Mouse (Mus musculus) heart, embryonic 13.5 days (tissue): ENCODE results near the gene Utp3. TPM values are rescaled to one million over a fixed set of nuclear protein-coding genes. Genes with fewer than 3 reads are reported as not detected.

Source experiments
- ATAC-seq: fragments of 200-750 bp; cut with Nextera tagmentation; 2 replicates; pipeline ENCODE4 v1.8.0; 2017; ENCODE audit warnings: moderate TSS enrichment; ENCODE audit not compliant: insufficient number of reproducible peaks, low FRiP score, low TSS enrichment; ENCODE audit errors: extremely low read depth
- H3K27ac ChIP-seq: fragments of 300-500 bp; sonication (generic); replicated peaks from 2 replicates; pipeline ENCODE4 v1.5.1; 2015; ENCODE audit warnings: moderate library complexity, mild to moderate bottlenecking, inconsistent platforms
- H3K27me3 ChIP-seq: fragments of 300-500 bp; sonication (generic); replicated peaks from 2 replicates; pipeline ENCODE4 v1.6.1; 2015; ENCODE audit warnings: mild to moderate bottlenecking, inconsistent platforms
- H3K36me3 ChIP-seq: fragments of 300-500 bp; sonication (generic); 2 replicates; pipeline ENCODE4 v1.6.1; 2015; ENCODE audit warnings: mild to moderate bottlenecking, inconsistent platforms
- H3K4me1 ChIP-seq: fragments of 300-500 bp; sonication (generic); 2 replicates; pipeline ENCODE4 v1.6.1; 2015; ENCODE audit warnings: inconsistent platforms
- H3K4me2 ChIP-seq: fragments of 300-500 bp; sonication (generic); 2 replicates; pipeline ENCODE4 v1.6.1; 2015; ENCODE audit warnings: inconsistent platforms, mild to moderate bottlenecking, moderate library complexity
- H3K4me3 ChIP-seq: fragments of 300-500 bp; sonication (generic); 2 replicates; pipeline ENCODE4 v1.5.1; 2015; ENCODE audit warnings: moderate library complexity, mild to moderate bottlenecking, inconsistent platforms
- H3K9ac ChIP-seq: fragments of 300-500 bp; sonication (generic); 2 replicates; pipeline ENCODE4 v1.6.1; 2015; ENCODE audit warnings: inconsistent platforms, mild to moderate bottlenecking, moderate library complexity
- H3K9me3 ChIP-seq: fragments of 300-500 bp; sonication (generic); 2 replicates; pipeline ENCODE4 v1.6.1; 2016; ENCODE audit warnings: inconsistent platforms
- WGBS: fragments of 180-500 bp; shearing (Covaris S2); methylation state at CpG from one replicate; pipeline ENCODE4 v1.1.7; 2015; ENCODE audit warnings: mixed read lengths; 5-methylcytosine and 5-hydroxymethylcytosine counted together
- polyA plus RNA-seq: library from polyadenylated mRNA; unstranded; fragments of >200 nt; fragmentation: Nextera tagmentation; extraction: Ambion mirVana; gene quantifications from 2 replicates; pipeline ENCODE4 v1.2.1, GENCODE M21; 2015

Gene Utp3
- polyA plus RNA-seq, 1 experiment from 2014 or later, result 44.0 TPM

DNA sequence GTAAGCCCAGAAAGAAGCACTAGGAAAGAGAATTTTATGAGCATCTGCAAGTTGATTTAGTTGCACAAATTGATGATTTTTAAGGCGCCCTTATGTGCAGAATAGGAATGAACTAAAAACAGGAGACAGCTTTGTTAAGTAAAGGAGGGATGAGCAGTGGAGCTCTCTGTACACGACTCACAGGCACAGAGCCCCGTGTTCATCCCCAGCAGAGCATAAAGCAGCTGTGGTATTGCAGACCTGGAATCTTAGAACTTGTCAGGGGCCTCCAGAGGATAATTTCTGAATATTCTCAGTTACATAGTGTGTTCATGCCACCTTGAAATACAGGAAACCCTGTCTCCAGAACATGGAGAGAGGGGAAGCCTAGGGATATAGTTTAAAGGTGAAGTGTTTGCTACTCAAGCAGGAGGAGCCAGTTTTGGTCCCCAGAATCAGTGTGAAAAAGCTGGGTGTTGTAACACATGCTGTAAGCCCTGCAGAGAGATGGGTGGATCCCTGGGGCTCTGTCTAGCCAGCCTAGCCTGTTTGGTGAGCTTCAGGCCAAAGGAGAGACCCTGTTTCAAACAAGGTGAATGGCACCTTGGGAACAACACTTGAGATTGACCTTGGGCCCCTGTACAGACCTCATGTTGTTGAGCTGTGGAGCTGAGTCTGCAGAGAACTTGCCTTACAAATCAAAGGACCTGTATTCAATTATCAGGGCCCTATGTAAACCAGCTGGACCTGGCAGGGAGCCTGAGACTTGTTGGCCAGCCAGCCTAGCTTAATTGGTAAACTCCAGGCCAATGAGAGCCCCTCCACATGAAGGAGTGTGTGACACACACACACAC lies 21.5 kb downstream of the Utp3 start:
- no peaks in the 10 kb centered on the region for H3K27me3 ChIP-seq
- H3K4me2 ChIP-seq, result no peak overlapping the region
- peaks cover 9% of the 10 kb centered on the region for H3K4me1 ChIP-seq
- peak overlapping the region; percentile 29; the same call in 1 of the 2 replicates for H3K9ac ChIP-seq
- no peaks in the 10 kb centered on the region for H3K9me3 ChIP-seq
- ATAC-seq, result no peak
- H3K4me3 ChIP-seq, result no peak overlapping the region
- peaks cover 18% of the 10 kb centered on the region for H3K36me3 ChIP-seq
- 0 out of 2 replicates have a peak overlapping the region, but pooled peaks have one; percentile 8 for H3K27ac ChIP-seq
- WGBS, result 55% methylated on average over 3 of the region's 3 CpGs

DNA sequence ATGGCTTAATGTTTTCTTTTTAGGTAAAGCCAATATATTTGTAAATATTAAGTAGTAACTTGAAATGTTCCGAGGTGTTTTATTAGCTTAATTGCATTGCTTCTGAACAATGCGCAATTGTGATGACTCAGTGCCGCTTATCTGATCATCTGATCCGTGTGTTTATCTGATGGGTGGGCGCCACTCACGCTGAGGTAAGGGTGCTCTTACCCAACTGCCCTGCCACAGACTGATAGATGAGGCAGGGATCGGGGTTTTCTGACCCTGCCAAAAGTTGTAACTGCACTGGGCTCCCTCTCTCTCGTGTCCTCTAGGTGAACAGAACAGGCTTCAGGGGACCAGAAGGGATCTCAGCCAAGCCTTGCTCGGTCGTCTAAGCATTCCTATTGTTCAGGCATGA lies 26.4 kb downstream of the Utp3 start:
- WGBS, result 81% methylated on average over 10 of the region's 10 CpGs
- Histone ChIP-seq H3K4me1 (peaks cover 23% of the 10 kb centered on the region), H3K27me3 (no peaks in the 10 kb centered on the region), H3K4me2 (no peak overlapping the region), H3K9me3 (no peaks in the 10 kb centered on the region), H3K27ac (no peak overlapping the region), H3K4me3 (no peak overlapping the region), H3K36me3 (peaks cover 6% of the 10 kb centered on the region; the same call in 1 of the 2 replicates), H3K9ac (no peak overlapping the region)
- ATAC-seq, result no peak

DNA sequence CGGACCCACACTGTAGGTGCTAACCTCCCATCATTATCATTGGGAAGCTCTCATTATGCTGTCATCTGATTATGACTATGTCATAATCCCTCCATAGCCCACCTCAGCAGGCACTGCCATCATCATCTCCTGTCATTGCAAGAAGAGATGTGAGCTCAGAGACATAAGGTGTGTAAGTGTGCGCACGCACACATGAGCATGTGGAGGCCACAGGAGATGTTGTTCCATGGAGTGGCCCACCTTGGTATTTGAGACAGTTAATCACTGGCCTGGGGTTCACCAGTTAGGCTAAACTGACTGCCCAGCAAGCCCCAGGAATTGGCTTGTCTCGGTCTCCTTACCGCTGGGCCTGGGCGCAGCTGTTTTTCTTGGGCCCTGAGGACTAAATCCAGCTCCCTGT lies 27.1 kb downstream of the Utp3 start:
- H3K4me2 ChIP-seq, result no peak overlapping the region
- H3K27me3 ChIP-seq, result no peaks in the 10 kb centered on the region
- no peak overlapping the region for H3K4me3 ChIP-seq
- peaks cover 6% of the 10 kb centered on the region; the same call in 1 of the 2 replicates for H3K36me3 ChIP-seq
- ATAC-seq, result no peak
- no peak overlapping the region for H3K9ac ChIP-seq
- H3K9me3 ChIP-seq, result no peaks in the 10 kb centered on the region
- no peak overlapping the region for H3K27ac ChIP-seq
- peaks cover 24% of the 10 kb centered on the region for H3K4me1 ChIP-seq
- WGBS, result 92% methylated on average over 6 of the region's 6 CpGs

DNA sequence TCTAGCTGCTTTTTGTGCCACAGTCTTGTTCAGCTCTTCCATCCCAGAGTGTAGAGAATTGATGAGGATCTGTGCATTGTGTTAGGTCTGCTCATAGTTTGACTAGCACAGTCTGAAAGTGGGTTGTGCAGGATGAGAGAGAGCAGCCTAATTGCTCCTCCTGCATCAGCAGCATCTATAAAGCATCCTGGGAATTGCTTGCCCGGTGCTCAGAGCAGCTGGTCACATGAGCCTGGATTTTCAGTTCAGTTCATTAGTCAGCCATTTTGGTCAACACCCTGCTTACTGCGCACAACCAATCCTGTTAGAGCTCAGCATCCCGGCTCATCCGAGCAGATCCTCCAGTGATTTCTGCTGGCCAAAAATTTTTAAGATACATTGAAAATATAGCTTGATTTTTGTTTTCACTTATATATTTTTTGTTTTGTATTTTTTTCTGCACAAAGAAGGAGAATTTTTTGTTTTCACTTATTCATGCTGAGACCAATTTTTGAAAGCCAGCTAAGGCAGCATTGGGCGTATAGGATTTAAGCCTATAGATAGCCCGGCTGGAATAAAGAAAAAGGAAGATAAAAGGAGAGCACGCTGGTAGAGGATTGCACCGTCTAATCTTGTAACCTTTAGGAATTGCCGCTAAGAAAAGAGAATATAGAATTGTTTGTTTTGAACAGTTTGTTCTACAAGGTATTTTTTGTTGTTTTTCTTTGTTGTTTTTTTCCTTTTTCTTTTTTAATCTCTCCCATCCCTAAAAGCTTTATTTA lies 29.2 kb downstream of the Utp3 start:
- Histone ChIP-seq H3K4me1 (peaks cover 41% of the 10 kb centered on the region), H3K4me2 (peak overlapping the region; percentile 27; the same call in 1 of the 2 replicates), H3K9me3 (no peaks in the 10 kb centered on the region), H3K4me3 (0 out of 2 replicates have a peak overlapping the region, but pooled peaks have one; percentile 2), H3K27ac (no peak overlapping the region), H3K36me3 (no peaks in the 10 kb centered on the region), H3K27me3 (no peaks in the 10 kb centered on the region), H3K9ac (no peak overlapping the region; the same call in 1 of the 2 replicates)
- 61% methylated on average over 9 of the region's 9 CpGs for WGBS
- ATAC-seq, result no peak

DNA sequence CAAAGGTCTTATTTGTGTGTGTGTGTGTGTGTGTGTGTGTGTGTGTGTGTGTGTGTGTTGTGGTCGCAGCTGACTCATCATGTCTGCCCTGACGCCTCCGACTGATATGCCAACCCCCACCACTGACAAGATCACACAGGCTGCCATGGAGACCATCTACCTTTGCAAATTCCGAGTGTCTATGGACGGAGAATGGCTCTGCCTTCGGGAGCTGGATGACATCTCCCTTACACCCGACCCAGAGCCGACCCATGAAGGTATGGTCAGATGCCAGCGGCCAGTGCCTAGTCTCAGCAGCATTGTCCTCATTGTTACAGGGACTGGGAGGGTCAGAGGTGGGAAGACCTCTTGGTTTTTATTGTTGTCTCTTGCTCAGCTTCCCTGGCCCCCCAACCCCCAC lies 29.8 kb downstream of the Utp3 start:
- Histone ChIP-seq H3K4me1 (peaks cover 41% of the 10 kb centered on the region), H3K4me2 (peak overlapping the region; percentile 27), H3K36me3 (no peaks in the 10 kb centered on the region), H3K9ac (peak overlapping the region; percentile 28; the same call in 1 of the 2 replicates), H3K27me3 (no peaks in the 10 kb centered on the region), H3K27ac (no peak overlapping the region), H3K9me3 (no peaks in the 10 kb centered on the region), H3K4me3 (peak overlapping the region; percentile 13; the same call in 1 of the 2 replicates)
- no peak for ATAC-seq
- 33% methylated on average over 9 of the region's 9 CpGs for WGBS

DNA sequence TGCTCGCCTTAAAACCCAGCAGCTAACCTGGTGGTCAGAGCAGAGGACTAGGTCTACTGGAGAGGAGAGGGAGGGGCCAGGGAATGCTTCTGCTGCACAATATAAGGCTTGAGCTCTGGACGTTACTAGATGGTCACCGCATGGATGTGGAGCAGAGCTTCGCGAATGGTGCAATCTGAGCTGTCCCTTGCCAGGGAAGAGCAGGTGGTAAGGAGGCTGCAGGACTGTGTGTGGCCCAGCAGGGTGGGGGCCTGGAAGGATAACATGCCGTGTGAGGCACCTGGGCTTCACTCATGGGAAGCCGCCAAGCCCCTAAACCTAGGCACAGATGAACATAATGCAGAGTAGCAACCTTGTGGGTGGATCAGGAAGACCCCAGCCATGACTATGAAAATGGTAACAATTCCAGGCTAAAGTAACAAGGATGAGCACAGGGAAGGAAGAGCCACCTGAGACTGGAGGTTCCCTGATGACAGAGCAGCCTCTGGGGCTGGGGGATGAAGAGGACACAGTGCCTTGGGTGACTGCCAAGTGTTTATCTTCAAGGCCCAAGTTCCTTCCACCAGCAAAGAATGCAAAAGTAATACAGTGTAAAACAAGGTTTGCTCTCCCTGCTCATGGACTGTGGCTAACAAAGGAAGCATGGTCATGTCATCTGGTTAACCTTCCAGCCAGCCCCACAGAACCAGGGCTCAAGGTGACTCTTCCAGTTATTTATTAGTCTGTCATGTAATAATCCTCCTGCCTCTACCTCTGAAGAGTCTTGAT lies 32.3 kb downstream of the Utp3 start:
- H3K9me3 ChIP-seq, result no peaks in the 10 kb centered on the region
- H3K36me3 ChIP-seq, result no peaks in the 10 kb centered on the region
- 79% methylated on average over 7 of the region's 7 CpGs for WGBS
- H3K27ac ChIP-seq, result peak overlapping the region; percentile 88
- ATAC-seq, result peak; percentile 28; the same call in 1 of the 2 replicates
- H3K4me3 ChIP-seq, result no peak overlapping the region
- peaks cover 41% of the 10 kb centered on the region for H3K4me1 ChIP-seq
- H3K27me3 ChIP-seq, result no peaks in the 10 kb centered on the region
- H3K9ac ChIP-seq, result peak overlapping the region; percentile 65; the same call in 1 of the 2 replicates
- H3K4me2 ChIP-seq, result peak overlapping the region; percentile 56

DNA sequence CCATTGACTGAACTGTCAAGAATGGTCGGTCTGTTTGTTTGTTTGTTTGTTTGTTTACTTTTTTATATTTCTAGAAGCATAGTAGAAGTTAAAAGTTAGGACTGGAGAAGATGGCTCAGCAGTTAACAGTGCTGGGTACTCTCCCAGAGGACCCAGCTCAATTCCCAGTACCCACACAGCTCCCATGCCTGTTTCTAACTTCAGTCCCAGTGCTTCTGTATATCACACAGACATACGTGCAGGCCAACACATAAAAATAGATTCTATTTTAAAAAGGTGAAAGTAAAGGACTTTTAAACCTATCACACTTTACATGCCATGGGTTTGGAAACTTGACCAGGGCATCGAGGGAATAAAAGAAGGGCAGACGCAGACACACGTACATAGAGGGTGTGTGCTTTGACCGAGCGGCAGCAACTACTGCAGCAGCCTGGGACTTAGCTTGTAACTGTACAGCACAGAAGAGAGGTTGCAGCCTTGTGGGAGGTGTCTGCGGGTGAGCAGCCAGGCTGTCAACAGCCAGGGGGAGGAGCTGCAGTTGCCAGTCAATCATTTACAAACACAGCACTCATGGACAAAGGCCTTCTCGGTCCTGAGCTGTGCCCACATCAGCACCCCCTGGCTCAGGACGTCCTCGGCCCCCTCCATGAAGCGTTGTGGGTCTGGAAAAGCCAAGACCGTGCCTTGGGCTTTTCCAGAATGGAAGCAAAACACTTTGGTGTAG lies 33.1 kb downstream of the Utp3 start:
- Histone ChIP-seq H3K9me3 (no peaks in the 10 kb centered on the region), H3K27me3 (no peaks in the 10 kb centered on the region), H3K4me1 (peaks cover 41% of the 10 kb centered on the region), H3K4me2 (peak overlapping the region; percentile 56), H3K9ac (peak overlapping the region; percentile 65), H3K36me3 (no peaks in the 10 kb centered on the region), H3K4me3 (peak overlapping the region; percentile 13; the same call in 1 of the 2 replicates), H3K27ac (peak overlapping the region; percentile 88)
- WGBS, result 25% methylated on average over 13 of the region's 13 CpGs
- ATAC-seq, result peak; percentile 64; the same call in 1 of the 2 replicates

DNA sequence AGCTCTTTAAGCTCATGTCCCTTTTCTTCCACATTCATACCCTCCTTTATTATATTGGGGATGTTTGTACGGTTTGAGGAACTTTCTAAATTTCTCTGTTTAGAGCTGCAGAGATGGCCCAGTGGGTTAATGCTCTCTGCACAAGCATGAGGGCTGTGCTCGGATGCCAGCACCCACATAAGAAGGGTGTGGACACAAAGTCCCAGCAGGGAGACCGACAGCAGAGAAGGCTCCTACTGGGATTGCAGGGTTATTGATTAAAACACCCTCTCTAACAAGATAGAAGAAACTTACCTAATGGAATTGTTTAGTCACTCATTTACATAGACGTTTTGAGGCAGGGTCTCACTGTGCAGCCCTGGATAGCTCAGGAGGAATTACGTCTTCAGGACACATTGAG lies 34.2 kb downstream of the Utp3 start:
- H3K4me3 ChIP-seq, result no peak overlapping the region
- no peaks in the 10 kb centered on the region for H3K9me3 ChIP-seq
- no peak overlapping the region for H3K27ac ChIP-seq
- ATAC-seq, result no peak
- H3K36me3 ChIP-seq, result no peaks in the 10 kb centered on the region
- H3K9ac ChIP-seq, result no peak overlapping the region
- H3K4me2 ChIP-seq, result no peak overlapping the region
- 76% methylated on average over 5 of the region's 5 CpGs for WGBS
- H3K4me1 ChIP-seq, result peaks cover 41% of the 10 kb centered on the region
- no peaks in the 10 kb centered on the region for H3K27me3 ChIP-seq

DNA sequence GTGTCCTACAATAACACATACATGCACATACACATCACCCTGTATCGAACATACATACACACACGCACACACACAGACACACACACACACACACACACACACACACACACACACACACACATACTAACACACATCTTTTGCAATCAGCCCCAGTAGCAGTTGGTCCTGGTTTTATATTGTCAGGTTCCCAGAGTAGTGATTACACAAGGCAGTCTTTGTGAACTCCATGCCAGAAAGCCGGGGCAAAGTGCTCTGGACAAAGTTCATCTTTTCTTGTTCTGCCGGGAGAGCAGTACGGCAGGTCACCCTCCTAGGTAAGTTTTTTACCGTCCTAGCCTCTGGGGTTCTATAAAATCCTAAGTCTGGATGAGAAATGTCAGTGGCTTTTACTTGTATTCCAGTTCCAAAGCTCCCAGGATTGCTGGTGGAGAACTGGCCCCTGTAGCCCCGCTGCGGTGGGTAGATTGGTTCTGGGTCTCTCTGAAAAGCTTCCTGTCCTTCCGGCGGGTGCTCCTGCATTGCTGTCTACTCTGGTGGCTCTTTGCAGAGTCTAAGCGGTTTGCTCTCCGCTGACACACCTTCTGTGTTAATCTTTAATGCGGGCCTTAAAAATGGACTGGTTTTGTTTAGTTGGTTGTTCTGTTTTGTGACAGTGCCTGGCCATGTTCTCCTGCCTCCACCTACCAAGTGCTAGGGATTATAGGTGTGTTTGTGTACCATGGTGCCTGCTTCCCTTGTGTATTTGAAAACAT lies 39.3 kb downstream of the Utp3 start:
- no peak for ATAC-seq
- Histone ChIP-seq H3K4me2 (no peak overlapping the region), H3K9me3 (no peaks in the 10 kb centered on the region), H3K4me3 (no peak overlapping the region), H3K4me1 (no peaks in the 10 kb centered on the region), H3K36me3 (no peaks in the 10 kb centered on the region), H3K27me3 (no peaks in the 10 kb centered on the region), H3K9ac (no peak overlapping the region), H3K27ac (no peak overlapping the region)
- 87% methylated on average over 13 of the region's 13 CpGs for WGBS

DNA sequence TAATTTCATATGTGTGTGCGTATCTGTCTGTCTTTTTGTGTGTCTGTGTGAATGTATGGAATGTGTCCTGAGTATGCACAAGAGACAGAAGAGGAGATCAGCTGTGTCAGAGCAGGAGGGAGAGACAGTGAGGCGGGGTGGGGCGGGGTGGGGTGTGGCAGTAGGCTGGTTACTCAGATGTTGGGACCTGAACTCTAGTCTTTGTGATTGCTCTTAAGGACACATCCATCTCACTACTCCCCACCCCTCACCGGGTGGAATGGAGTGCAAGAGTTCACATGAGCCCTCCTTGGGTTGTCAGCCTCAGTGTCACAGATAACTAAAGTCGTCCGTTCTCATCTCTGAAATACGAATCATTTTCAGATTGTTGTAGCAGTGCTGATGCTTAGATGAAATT lies 39.9 kb downstream of the Utp3 start:
- no peak for ATAC-seq
- Histone ChIP-seq H3K4me1 (no peaks in the 10 kb centered on the region), H3K9me3 (no peaks in the 10 kb centered on the region), H3K36me3 (no peaks in the 10 kb centered on the region), H3K4me3 (no peak overlapping the region), H3K27ac (no peak overlapping the region), H3K4me2 (no peak overlapping the region), H3K9ac (no peak overlapping the region), H3K27me3 (no peaks in the 10 kb centered on the region)
- WGBS, result 80% methylated on average over 7 of the region's 7 CpGs
